Mouse (Mus musculus) liver, adult 2 months (tissue): ENCODE results near the gene Crtac1. TPM values are rescaled to one million over a fixed set of nuclear protein-coding genes. Genes with fewer than 3 reads are reported as not detected.

Experiments
- DNase-seq: peaks from one replicate; pipeline ENCODE4 v3.0.0-alpha.2; 2011; ENCODE audit warnings: low read depth, low spot score; ENCODE audit errors: extremely low read depth
- H3K27ac ChIP-seq: fragments of 200-500 bp; replicated peaks from 2 replicates; pipeline ENCODE4 v1.5.1; 2012; ENCODE audit warnings: low read depth, mild to moderate bottlenecking, control low read depth, inconsistent platforms, low read length; ENCODE audit not compliant: insufficient read depth
- H3K27me3 ChIP-seq: fragments of 200-500 bp; 2 replicates; pipeline ENCODE4 v1.6.1; 2012; ENCODE audit warnings: mild to moderate bottlenecking, moderate library complexity, low read length, inconsistent platforms; ENCODE audit not compliant: control insufficient read depth, insufficient read depth
- H3K36me3 ChIP-seq: fragments of 200-500 bp; 2 replicates; pipeline ENCODE4 v1.6.1; 2012; ENCODE audit warnings: low read length, inconsistent platforms; ENCODE audit not compliant: control insufficient read depth, insufficient read depth
- H3K4me1 ChIP-seq: fragments of 200-500 bp; 2 replicates; pipeline ENCODE4 v1.6.1; 2011; ENCODE audit warnings: low read length; ENCODE audit not compliant: control insufficient read depth, insufficient read depth
- H3K4me3 ChIP-seq: fragments of 200-500 bp; 2 replicates; pipeline ENCODE4 v1.5.1; 2011; ENCODE audit warnings: low read depth, mild to moderate bottlenecking, control low read depth, low read length, moderate library complexity; ENCODE audit not compliant: insufficient read depth
- H3K79me2 ChIP-seq: fragments of 200-500 bp; 2 replicates; pipeline ENCODE4 v1.6.1; 2012; ENCODE audit warnings: inconsistent platforms, mild to moderate bottlenecking, low read length, moderate library complexity; ENCODE audit not compliant: control insufficient read depth, insufficient read depth
- H3K9ac ChIP-seq: fragments of 200-500 bp; 2 replicates; pipeline ENCODE4 v1.6.1; 2012; ENCODE audit warnings: low read depth, mild to moderate bottlenecking, control low read depth, inconsistent platforms, low read length
- CTCF ChIP-seq: fragments of 200-500 bp; IDR thresholded peaks from 2 replicates; pipeline ENCODE4 v1.5.1; 2011; ENCODE audit warnings: low read depth, low read length, control low read depth
- POLR2A ChIP-seq: fragments of 200-500 bp; IDR thresholded peaks from 2 replicates; pipeline ENCODE4 v1.6.1; 2011; ENCODE audit warnings: low read length, control low read depth; ENCODE audit not compliant: insufficient read depth; ENCODE audit errors: extremely low read depth
- WGBS: fragments of 180-500 bp; shearing (Covaris S2); methylation state at CpG from one replicate; pipeline ENCODE4 v1.1.7; 2018; 5-methylcytosine and 5-hydroxymethylcytosine counted together
- polyA plus RNA-seq: library from polyadenylated mRNA; depleted of rRNA; stranded (reverse); fragments of >200 nt; gene quantifications from 2 replicates; pipeline ENCODE4 v1.2.3, GENCODE M21; 2012
- total RNA-seq: library from RNA; depleted of rRNA; stranded (reverse); fragments of >200 nt; gene quantifications from 2 replicates; pipeline ENCODE4 v1.2.3, GENCODE M21; 2014

The Crtac1 gene
- total and polyA plus RNA-seq, 2 experiments: not detected

- Histone ChIP-seq H3K27me3 (no peaks in the 10 kb centered on the region), H3K79me2 (no peaks in the 10 kb centered on the region), H3K27ac (no peak overlapping the region), H3K36me3 (no peaks in the 10 kb centered on the region), H3K4me1 (no peaks in the 10 kb centered on the region), H3K4me3 (no peak overlapping the region), H3K9ac (no peak overlapping the region)
- 71% methylated on average over 6 of the region's 6 CpGs for WGBS
- TF ChIP-seq CTCF: no peak
- no peak for TF ChIP-seq POLR2A
- no peak for DNase-seq
These were observed 116.4 kb downstream of the Crtac1 start for GRCm38 (mm10) chr19:42315070-42315679.

- no peak overlapping the region for H3K27ac ChIP-seq
- no peak overlapping the region for H3K9ac ChIP-seq
- no peaks in the 10 kb centered on the region for H3K27me3 ChIP-seq
- 73% methylated on average over 3 of the region's 3 CpGs for WGBS
- no peak overlapping the region for H3K4me3 ChIP-seq
- DNase-seq: no peak
- no peaks in the 10 kb centered on the region for H3K4me1 ChIP-seq
- TF ChIP-seq POLR2A (no peak), CTCF (no peak)
- H3K79me2 ChIP-seq: no peaks in the 10 kb centered on the region
- no peaks in the 10 kb centered on the region for H3K36me3 ChIP-seq
These were observed 119.4 kb downstream of the Crtac1 start for GRCm38 (mm10) chr19:42312191-42312590.

- H3K27me3 ChIP-seq: 0 out of 2 replicates have a peak, but pooled peaks cover 3% of the 10 kb centered on the region
- no peak overlapping the region for H3K9ac ChIP-seq
- no peaks in the 10 kb centered on the region for H3K4me1 ChIP-seq
- no peak for DNase-seq
- no peak overlapping the region for H3K27ac ChIP-seq
- 30% methylated on average over 2 of the region's 2 CpGs for WGBS
- TF ChIP-seq CTCF (no peak), POLR2A (no peak)
- H3K4me3 ChIP-seq: no peak overlapping the region
- no peaks in the 10 kb centered on the region for H3K79me2 ChIP-seq
- no peaks in the 10 kb centered on the region for H3K36me3 ChIP-seq
These were observed 120.3 kb downstream of the Crtac1 start for GRCm38 (mm10) chr19:42311332-42311731.

- TF ChIP-seq CTCF: no peak
- TF ChIP-seq POLR2A: no peak
- H3K4me3 ChIP-seq: no peak overlapping the region
- WGBS: 77% methylated on average over 12 of the region's 12 CpGs
- H3K79me2 ChIP-seq: no peaks in the 10 kb centered on the region
- 0 out of 2 replicates have a peak, but pooled peaks cover 3% of the 10 kb centered on the region for H3K27me3 ChIP-seq
- no peak overlapping the region for H3K9ac ChIP-seq
- no peaks in the 10 kb centered on the region for H3K4me1 ChIP-seq
- no peak overlapping the region for H3K27ac ChIP-seq
- H3K36me3 ChIP-seq: no peaks in the 10 kb centered on the region
- no peak for DNase-seq
These were observed 122.7 kb downstream of the Crtac1 start for GRCm38 (mm10) chr19:42308931-42309330.

- H3K9ac ChIP-seq: no peak overlapping the region
- no peak for TF ChIP-seq POLR2A
- no peak for TF ChIP-seq CTCF
- H3K4me3 ChIP-seq: no peak overlapping the region
- H3K36me3 ChIP-seq: no peaks in the 10 kb centered on the region
- H3K27ac ChIP-seq: no peak overlapping the region
- 8% methylated on average over 8 of the region's 8 CpGs for WGBS
- H3K4me1 ChIP-seq: no peaks in the 10 kb centered on the region
- H3K79me2 ChIP-seq: no peaks in the 10 kb centered on the region
- no peak for DNase-seq
- H3K27me3 ChIP-seq: 0 out of 2 replicates have a peak, but pooled peaks cover 3% of the 10 kb centered on the region
These were observed 124.6 kb downstream of the Crtac1 start for GRCm38 (mm10) chr19:42307019-42307418.

GRCm38 (mm10) chr19:42306202-42306601 is 125.4 kb downstream of the Crtac1 start:
- no peaks in the 10 kb centered on the region for H3K36me3 ChIP-seq
- no peak overlapping the region for H3K27ac ChIP-seq
- H3K27me3 ChIP-seq: 0 out of 2 replicates have a peak, but pooled peaks cover 3% of the 10 kb centered on the region
- H3K9ac ChIP-seq: no peak overlapping the region
- H3K79me2 ChIP-seq: no peaks in the 10 kb centered on the region
- TF ChIP-seq CTCF (no peak), POLR2A (no peak)
- no peaks in the 10 kb centered on the region for H3K4me1 ChIP-seq
- H3K4me3 ChIP-seq: no peak overlapping the region
- no peak for DNase-seq
- WGBS: 38% methylated on average over 7 of the region's 7 CpGs
